Mouse (Mus musculus) G1E (cell line): Measurements from ENCODE around the gene Pdzd8.

Experiments used
- CTCF ChIP-seq: IDR thresholded peaks from 2 replicates; pipeline ENCODE4 v1.5.1; 2012; ENCODE audit warnings: low read depth, low read length, inconsistent platforms, mixed read lengths
- GATA1 ChIP-seq: IDR thresholded peaks from 2 replicates; pipeline ENCODE4 v1.6.1; 2012; ENCODE audit warnings: borderline replicate concordance, low read length, inconsistent platforms, mixed read lengths
- GATA2 ChIP-seq: IDR thresholded peaks from 2 replicates; pipeline ENCODE4 v1.6.1; 2012; ENCODE audit warnings: low read depth, low read length, inconsistent platforms, borderline replicate concordance
- POLR2AphosphoS5 ChIP-seq: IDR thresholded peaks from 2 replicates; pipeline ENCODE4 v1.6.1; 2012; ENCODE audit warnings: low read depth, low read length, inconsistent platforms; ENCODE audit not compliant: insufficient replicate concordance
- TAL1 ChIP-seq: conservative IDR thresholded peaks from 2 replicates; pipeline ENCODE4 v1.6.1; 2012; ENCODE audit warnings: low read depth, low read length, inconsistent platforms, mixed read lengths

GRCm38 (mm10) chr19:59276354-59276753 lies 69.2 kb downstream of the Pdzd8 start:
- TF ChIP-seq CTCF (no peak), GATA1 (no peak), GATA2 (no peak), TAL1 (no peak), POLR2AphosphoS5 (no peak)
